Mouse (Mus musculus) neural tube, embryonic 15.5 days (tissue): ENCODE data around the gene Rsc1a1. TPM values are rescaled to one million over a fixed set of nuclear protein-coding genes. Genes with fewer than 3 reads are reported as not detected.

Experiments
- polyA plus RNA-seq: library from polyadenylated mRNA; unstranded; fragments of >200 nt; fragmentation: Nextera tagmentation; extraction: Ambion mirVana; gene quantifications from 2 replicates; pipeline ENCODE4 v1.2.1, GENCODE M21; 2015

Rsc1a1 gene
- polyA plus RNA-seq, 1 experiment from 2014 or later, result not detected

Other genes with a start within 250 kb of the Rsc1a1 start
- 0.27 and 0.58 TPM in 2 replicates for gene Srarp, start 249.5 kb downstream of the Rsc1a1 start, polyA plus RNA-seq
- gene Zbtb17, start 240.9 kb downstream of the Rsc1a1 start, polyA plus RNA-seq, result 34.8 and 34.9 TPM in 2 replicates
- gene Spen, start 147.0 kb downstream of the Rsc1a1 start, polyA plus RNA-seq, result 13.4 and 13.7 TPM in 2 replicates
- gene Fblim1, start 79.5 kb downstream of the Rsc1a1 start, polyA plus RNA-seq, result 31.0 and 32.2 TPM in 2 replicates
- 0.18 and 0.88 TPM in 2 replicates for gene Tmem82, start 67.0 kb downstream of the Rsc1a1 start, polyA plus RNA-seq
- 0.10 and 0.28 TPM in 2 replicates for gene Slc25a34, start 61.8 kb downstream of the Rsc1a1 start, polyA plus RNA-seq
- 6.8 and 8.1 TPM in 2 replicates for gene Plekhm2, start 20.7 kb downstream of the Rsc1a1 start, polyA plus RNA-seq
- 11.9 and 14.9 TPM in 2 replicates for gene Ddi2, start 37.8 kb upstream of the Rsc1a1 start, polyA plus RNA-seq
- gene Agmat, start 61.1 kb upstream of the Rsc1a1 start, polyA plus RNA-seq, result 0.72 TPM in 1 of 2 replicates, not detected in the other
- 6.2 TPM in 2 replicates for gene Dnajc16, start 105.3 kb upstream of the Rsc1a1 start, polyA plus RNA-seq
- 19.2 and 20.1 TPM in 2 replicates for gene Casp9, start 108.0 kb upstream of the Rsc1a1 start, polyA plus RNA-seq
- gene Cela2a, start 140.6 kb upstream of the Rsc1a1 start, polyA plus RNA-seq, result 1.3 TPM in 1 of 2 replicates, not detected in the other
- gene Ctrc, start 160.8 kb upstream of the Rsc1a1 start, polyA plus RNA-seq, result not detected in 2 replicates
- 75.6 and 85.4 TPM in 2 replicates for gene Efhd2, start 189.3 kb upstream of the Rsc1a1 start, polyA plus RNA-seq